Mouse (Mus musculus): Measurements from ENCODE around the gene Pja2.

DNA sequence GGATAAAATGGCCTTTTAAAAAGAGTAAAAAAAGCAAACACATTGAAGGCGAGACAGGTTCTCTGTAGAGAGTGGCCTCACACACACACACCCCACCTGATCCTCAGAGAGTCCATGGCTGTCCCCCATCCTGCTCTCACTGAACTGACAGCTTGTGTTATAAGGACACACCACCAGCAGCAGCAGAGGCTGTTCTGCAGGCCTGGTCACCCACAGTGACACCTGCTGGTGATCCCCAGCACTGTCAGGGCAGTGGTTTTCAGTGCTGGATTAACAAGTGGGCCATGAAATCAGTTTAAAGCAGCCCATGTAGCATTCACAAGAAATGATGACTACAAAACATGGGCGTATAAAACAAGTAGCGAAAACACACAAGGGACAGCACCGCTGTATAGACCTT, 43.6 kb upstream of the Pja2 start:
- TF ChIP-seq CTCF (IDR thresholded peaks at IDR 0.05; ENCODE audit: control insufficient read depth, insufficient read depth, low read length) (peak; percentile 68), POLR2A (IDR thresholded peaks at IDR 0.05; ENCODE audit: borderline replicate concordance, control insufficient read depth, low read depth, low read length) (no peak)

Measured in bone marrow, adult 2 months (tissue).